In the genomic region with DNA sequence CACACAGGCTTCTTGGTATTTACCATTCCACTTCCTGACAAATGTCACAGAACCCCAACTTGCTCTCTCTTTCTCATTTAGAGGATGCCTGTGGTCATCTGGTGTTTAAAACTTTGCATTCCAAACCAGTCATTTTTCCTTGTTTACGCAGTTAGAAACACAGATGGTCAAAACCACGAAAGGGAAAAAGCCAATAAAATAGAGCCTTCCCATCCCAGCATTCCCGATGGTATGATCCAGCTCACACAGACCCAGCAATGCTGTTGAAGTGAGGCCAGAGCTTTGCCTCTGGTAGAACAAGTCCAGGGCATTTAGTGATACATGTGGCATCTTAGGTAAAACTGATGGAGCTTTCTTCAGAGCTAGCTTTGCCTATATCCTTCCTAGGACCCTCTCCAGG, we compare ENCODE assay signal across 13 mouse cellular contexts. TPM values are rescaled to one million over a fixed set of nuclear protein-coding genes. Genes with fewer than 3 reads are reported as not detected.
DNase-seq lines count a peak whose midpoint lies in the region; ATAC-seq and TF ChIP-seq lines count a peak whose summit lies in the region.
"Had no signal": no experiment of that assay in that cellular context is flagged by ENCODE, and none has a peak within 500 bp of the region (broad histone marks: within the 10 kb centered on the region; RNA-seq: fewer than 3 reads in every experiment).

No protein-coding gene starts in this region.

- H3K4me2 ChIP-seq in kidney, embryonic 15.5 days = no peak overlapping the region
- H3K4me2 ChIP-seq in hindbrain, embryonic 15.5 days = no peak overlapping the region
- H3K4me2 ChIP-seq: liver, embryonic 15.5 days had no signal

- TF ChIP-seq CTCF in bone marrow, adult 2 months (IDR thresholded peaks at IDR 0.05; ENCODE audit: control insufficient read depth, insufficient read depth, low read length) = no peak

- H3K36me3 ChIP-seq in kidney, embryonic 15.5 days = peaks cover 18% of the 10 kb centered on the region
- no peaks in the 10 kb centered on the region for H3K36me3 ChIP-seq in hindbrain, embryonic 15.5 days

- no peak for TF ChIP-seq POLR2A in bone marrow, adult 2 months (IDR thresholded peaks at IDR 0.05; ENCODE audit: borderline replicate concordance, control insufficient read depth, low read depth, low read length)

- WGBS in kidney, embryonic 15.5 days = 74% methylated on average over 3 of the region's 3 CpGs
- WGBS in bone marrow, adult 2 months = 77% methylated on average over 3 of the region's 3 CpGs
- WGBS in hindbrain, embryonic 15.5 days = 73% methylated on average over 3 of the region's 3 CpGs

- no peak overlapping the region for H3K9ac ChIP-seq in kidney, embryonic 15.5 days
- no peak overlapping the region for H3K9ac ChIP-seq in hindbrain, embryonic 15.5 days
- H3K9ac ChIP-seq: liver, embryonic 15.5 days had no signal

- no peaks in the 10 kb centered on the region for H3K27me3 ChIP-seq in kidney, embryonic 15.5 days
- H3K27me3 ChIP-seq in hindbrain, embryonic 15.5 days = no peaks in the 10 kb centered on the region
- H3K27me3 ChIP-seq: liver, embryonic 15.5 days had no signal

- no peak overlapping the region for H3K4me3 ChIP-seq in kidney, embryonic 15.5 days (replicated peaks)
- H3K4me3 ChIP-seq in bone marrow, adult 2 months (replicated peaks; ENCODE audit: control insufficient read depth, low read depth, low read length) = no peak overlapping the region
- H3K4me3 ChIP-seq in hindbrain, embryonic 15.5 days = no peak overlapping the region
- H3K4me3 ChIP-seq: liver, embryonic 15.5 days had no signal

- H3K4me1 ChIP-seq in kidney, embryonic 15.5 days = peaks cover 8% of the 10 kb centered on the region; the same call in 1 of the 2 replicates
- H3K4me1 ChIP-seq in bone marrow, adult 2 months (ENCODE audit: control insufficient read depth, insufficient read depth, low read length) = no peaks in the 10 kb centered on the region
- H3K4me1 ChIP-seq in hindbrain, embryonic 15.5 days (replicated peaks) = peaks cover 8% of the 10 kb centered on the region; the same call in 1 of the 2 replicates
- H3K4me1 ChIP-seq: liver, embryonic 15.5 days had no signal

- no peaks in the 10 kb centered on the region for H3K9me3 ChIP-seq in kidney, embryonic 15.5 days (replicated peaks)
- no peaks in the 10 kb centered on the region for H3K9me3 ChIP-seq in hindbrain, embryonic 15.5 days
- H3K9me3 ChIP-seq: liver, embryonic 15.5 days had no signal

- no peak for DNase-seq in kidney, postnatal 4 days
- peak; percentile 81 for DNase-seq in 3134 (ENCODE audit: extremely low read depth, insufficient read length, low spot score)
- no peak for DNase-seq in spleen, postnatal 4 days (ENCODE audit: low spot score in 2 of 2)
- no peak for DNase-seq in ovary, postnatal 14 days (ENCODE audit: low spot score)
- no peak for DNase-seq in cerebellum, postnatal 36 days
- DNase-seq: gastrocnemius, postnatal 10 days; heart, postnatal 14 days; layer of hippocampus, postnatal 36 days had no signal

- 0 out of 2 replicates have a peak overlapping the region, but pooled peaks have one; percentile 32 for H3K27ac ChIP-seq in kidney, embryonic 15.5 days
- peak overlapping the region; percentile 42; the same call in 1 of the 2 replicates for H3K27ac ChIP-seq in bone marrow, adult 2 months (ENCODE audit: control insufficient read depth, insufficient read depth, low read depth, low read length, poor library complexity)
- peak overlapping the region; percentile 76 for H3K27ac ChIP-seq in hindbrain, embryonic 15.5 days (replicated peaks)
- H3K27ac ChIP-seq: liver, embryonic 15.5 days had no signal

- ATAC-seq in kidney, embryonic 15.5 days (replicated peaks; ENCODE audit: low FRiP score) = no peak
- no peak for ATAC-seq in hindbrain, embryonic 15.5 days (ENCODE audit: low FRiP score, low read depth)
- ATAC-seq: activated CD4-positive, CD25-positive, alpha-beta regulatory T cell, adult 4 months had no signal

RNA-seq across cellular contexts. Expression of gene Gm17364, which starts 47.7 kb away (rescaled TPM):
- not detected in 2 replicates for polyA plus RNA-seq in kidney, embryonic 15.5 days (2015; fragmentation: Nextera tagmentation; extraction: Ambion mirVana)
- polyA plus RNA-seq in bone marrow, adult 2 months (2011; ENCODE audit: insufficient read depth, insufficient read length, low replicate concordance, missing spikeins) = not detected in 2 replicates
- not detected in 2 replicates for polyA plus RNA-seq in hindbrain, embryonic 15.5 days (2015; fragmentation: Nextera tagmentation; extraction: Ambion mirVana)
- polyA plus RNA-seq: activated CD4-positive, CD25-positive, alpha-beta regulatory T cell, adult 4 months; liver, embryonic 15.5 days had no signal
